Mouse (Mus musculus): ENCODE measurements around the gene Foxq1. TPM values are rescaled to one million over a fixed set of nuclear protein-coding genes. Genes with fewer than 3 reads are reported as not detected.

Gene Foxq1
- polyA plus RNA-seq, 1 experiment from 2014 or later, result 1.1 TPM

DNA sequence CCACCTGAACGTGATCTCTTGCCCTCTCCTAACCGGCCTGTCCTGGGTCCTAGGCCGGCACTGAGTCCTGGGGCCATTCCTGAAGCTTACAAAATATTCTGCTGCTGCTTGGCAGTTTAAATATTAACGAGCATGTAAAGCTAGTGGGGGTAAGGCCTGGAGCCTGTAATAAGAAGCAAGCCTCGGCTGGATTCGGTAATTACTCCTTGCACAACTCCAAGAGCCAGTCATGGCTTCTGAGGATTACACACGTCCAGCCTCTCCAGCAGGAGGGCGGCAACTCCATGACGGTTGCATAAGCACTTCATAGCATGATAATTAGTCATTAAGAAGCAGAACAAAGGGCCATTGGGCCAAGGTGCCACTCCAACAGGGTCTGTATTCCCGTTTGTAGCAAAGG, 22.5 kb downstream of the Foxq1 start:
- Histone ChIP-seq H3K27me3 (ENCODE audit: insufficient read depth, poor library complexity, severe bottlenecking) (no peaks in the 10 kb centered on the region; the same call in 1 of the 2 replicates), H3K4me3 (no peak overlapping the region), H3K9me3 (no peaks in the 10 kb centered on the region), H3K36me3 (no peaks in the 10 kb centered on the region), H3K4me1 (replicated peaks) (peaks cover 17% of the 10 kb centered on the region), H3K27ac (no peak overlapping the region)
- WGBS, result 62% methylated on average over 10 of the region's 10 CpGs
- no peak for DNase-seq (ENCODE audit: low spot score)

DNA sequence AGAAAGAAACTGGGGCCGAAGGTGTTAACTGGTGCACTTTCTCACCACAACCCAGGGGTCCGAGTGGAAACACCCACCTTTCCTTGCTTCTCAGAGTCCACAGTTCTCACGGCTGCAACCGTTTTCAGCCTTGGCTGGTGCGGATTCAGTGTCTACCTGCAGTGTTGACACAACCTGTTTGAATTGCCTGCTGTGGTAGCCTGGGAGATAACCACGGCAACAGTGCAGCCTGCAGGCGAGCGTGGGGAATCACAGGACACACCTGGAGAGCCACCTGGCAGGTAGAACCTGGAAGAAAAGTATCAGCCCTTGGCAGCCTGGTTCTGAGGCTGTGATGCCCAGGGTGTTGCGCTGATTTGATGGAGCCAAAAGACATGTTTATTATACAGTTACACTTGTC, 23.9 kb downstream of the Foxq1 start:
- DNase-seq (ENCODE audit: low spot score), result no peak
- WGBS, result 61% methylated on average over 9 of the region's 9 CpGs
- Histone ChIP-seq H3K4me3 (no peak overlapping the region), H3K4me1 (replicated peaks) (peaks cover 17% of the 10 kb centered on the region), H3K36me3 (no peaks in the 10 kb centered on the region), H3K9me3 (no peaks in the 10 kb centered on the region), H3K27ac (no peak overlapping the region), H3K27me3 (ENCODE audit: insufficient read depth, poor library complexity, severe bottlenecking) (no peaks in the 10 kb centered on the region; the same call in 1 of the 2 replicates)

DNA sequence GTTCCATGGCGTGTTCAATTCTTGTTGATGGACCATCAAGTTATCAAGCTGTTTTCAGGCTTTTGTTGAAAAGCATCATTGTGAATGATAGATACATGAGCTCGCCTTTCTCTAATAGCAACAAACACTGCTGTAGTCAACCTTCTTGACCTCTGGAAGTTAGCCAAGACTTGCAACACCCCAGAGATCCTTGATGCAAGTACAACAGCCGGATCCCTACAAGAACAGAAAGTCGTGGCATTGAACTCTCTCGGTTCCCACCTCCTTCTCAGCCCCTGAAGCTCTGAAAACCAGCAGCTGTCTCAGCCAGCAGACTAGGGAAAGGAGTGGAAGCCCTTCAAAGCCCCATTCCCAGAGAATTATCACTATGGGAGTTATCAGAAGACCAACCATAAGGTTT, 31.4 kb downstream of the Foxq1 start:
- H3K9me3 ChIP-seq, result no peaks in the 10 kb centered on the region
- no peaks in the 10 kb centered on the region for H3K4me1 ChIP-seq (replicated peaks)
- H3K36me3 ChIP-seq, result no peaks in the 10 kb centered on the region
- WGBS, result 80% methylated on average over 5 of the region's 5 CpGs
- DNase-seq (ENCODE audit: low spot score), result no peak
- H3K4me3 ChIP-seq, result no peak overlapping the region
- H3K27me3 ChIP-seq (ENCODE audit: insufficient read depth, poor library complexity, severe bottlenecking), result no peaks in the 10 kb centered on the region
- H3K27ac ChIP-seq, result no peak overlapping the region

- no peaks in the 10 kb centered on the region for H3K9me3 ChIP-seq
- H3K4me1 ChIP-seq (replicated peaks), result no peaks in the 10 kb centered on the region
- no peaks in the 10 kb centered on the region for H3K27me3 ChIP-seq (ENCODE audit: insufficient read depth, poor library complexity, severe bottlenecking)
- no peak overlapping the region for H3K27ac ChIP-seq
- H3K36me3 ChIP-seq, result no peaks in the 10 kb centered on the region
- no peak for DNase-seq (ENCODE audit: low spot score)
- no peak overlapping the region for H3K4me3 ChIP-seq
- WGBS, result 85% methylated on average over 5 of the region's 5 CpGs
Measured at GRCm38 (mm10) chr13:31599576-31599975, 43.6 kb downstream of the Foxq1 start.

- 85% methylated on average over 6 of the region's 6 CpGs for WGBS
- Histone ChIP-seq H3K36me3 (no peaks in the 10 kb centered on the region), H3K27ac (no peak overlapping the region), H3K9me3 (no peaks in the 10 kb centered on the region), H3K27me3 (ENCODE audit: insufficient read depth, poor library complexity, severe bottlenecking) (no peaks in the 10 kb centered on the region), H3K4me1 (replicated peaks) (no peaks in the 10 kb centered on the region), H3K4me3 (no peak overlapping the region)
- no peak for DNase-seq (ENCODE audit: low spot score)
Measured at GRCm38 (mm10) chr13:31603964-31604363, 48.0 kb downstream of the Foxq1 start.

Other genes starting within 250 kb of the Foxq1 start
- gene A530084C06Rik, start 3.2 kb downstream of the Foxq1 start, polyA plus RNA-seq (2016; fragmentation: Nextera tagmentation; extraction: Ambion mirVana), result not detected in 2 replicates
- 5.7 and 11.8 TPM in 2 replicates for gene Foxf2, start 69.7 kb downstream of the Foxq1 start, polyA plus RNA-seq (2016; fragmentation: Nextera tagmentation; extraction: Ambion mirVana)